Mouse (Mus musculus): ENCODE data around the gene Me3. TPM values are rescaled to one million over a fixed set of nuclear protein-coding genes. Genes with fewer than 3 reads are reported as not detected.

Me3 gene
- polyA plus RNA-seq, 1 experiment from 2014 or later, result 3.5 TPM

DNA sequence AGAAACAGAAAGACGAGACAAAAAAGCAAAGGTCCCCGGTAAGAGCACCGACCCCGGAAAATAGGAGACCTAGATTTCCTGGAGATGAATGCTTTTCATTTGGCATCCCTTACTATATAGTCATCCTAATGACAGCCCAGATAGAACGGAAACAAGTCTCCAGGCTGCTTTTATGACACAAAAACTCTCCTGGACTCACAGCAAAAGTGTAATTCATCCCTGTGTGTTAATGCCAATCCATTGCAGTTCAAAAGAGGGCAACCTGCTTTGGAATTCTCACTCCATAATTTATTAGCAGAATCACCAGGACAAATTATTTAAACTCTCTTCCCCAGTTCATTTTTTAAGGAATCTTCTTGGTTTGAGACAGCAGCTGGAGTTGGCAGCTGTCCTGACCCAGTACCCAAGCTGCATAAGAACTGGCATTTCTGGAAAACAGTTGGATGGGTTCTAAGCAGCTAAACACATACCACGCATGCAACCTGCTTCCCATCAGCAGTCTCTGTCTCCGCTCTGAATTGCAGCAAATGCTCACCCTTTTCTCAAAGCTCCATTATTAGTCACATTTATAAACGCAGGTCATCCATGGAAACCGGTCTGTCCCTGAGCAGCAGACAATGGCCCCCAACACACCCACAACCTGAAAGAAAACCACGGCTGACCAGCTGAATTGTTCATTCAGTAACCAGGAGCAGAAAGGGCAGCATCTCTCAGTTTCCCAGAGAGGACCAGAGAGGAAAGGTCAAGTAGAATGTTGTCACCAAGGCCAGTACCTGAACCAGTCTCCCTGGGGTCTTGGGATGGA, 49.7 kb downstream of the Me3 start:
- no peak for TF ChIP-seq CTCF (IDR thresholded peaks at IDR 0.05; ENCODE audit: low read depth)
- Histone ChIP-seq H3K4me1 (replicated peaks; ENCODE audit: control insufficient read depth, insufficient read depth, low read length) (no peaks in the 10 kb centered on the region), H3K27ac (ENCODE audit: low read depth, low read length) (no peak overlapping the region), H3K9me3 (ENCODE audit: control insufficient read depth) (no peaks in the 10 kb centered on the region), H3K4me3 (ENCODE audit: low read depth, low read length) (no peak overlapping the region), H3K9ac (ENCODE audit: low read depth, low read length) (no peak overlapping the region), H3K27me3 (replicated peaks; ENCODE audit: control insufficient read depth, insufficient read depth, low read length) (no peaks in the 10 kb centered on the region), H3K4me2 (replicated peaks; ENCODE audit: low read depth) (no peak overlapping the region), H3K36me3 (ENCODE audit: control insufficient read depth, insufficient read depth) (no peaks in the 10 kb centered on the region)
- WGBS, result 83% methylated on average over 10 of the region's 10 CpGs
- ATAC-seq, result no peak

DNA sequence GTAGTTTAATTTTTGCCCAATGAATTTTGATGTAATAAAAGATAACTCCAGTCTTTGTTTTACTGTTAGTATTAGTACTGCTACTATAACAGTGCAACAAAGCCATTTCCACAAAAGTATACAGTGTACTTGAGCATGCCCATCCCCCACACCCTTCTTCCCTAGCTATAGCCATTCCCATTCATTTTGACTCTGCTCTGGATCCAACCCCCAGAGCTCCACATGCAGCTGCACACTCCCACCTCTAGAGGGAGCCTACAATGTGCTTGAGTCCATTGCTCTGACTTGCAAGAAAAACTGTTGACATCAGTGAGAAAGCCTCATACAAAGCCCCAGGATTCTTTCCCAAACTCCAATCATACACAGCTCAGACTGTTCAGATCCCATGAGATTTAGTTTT, 66.0 kb downstream of the Me3 start:
- Histone ChIP-seq H3K4me3 (ENCODE audit: low read depth, low read length) (no peak overlapping the region), H3K27ac (ENCODE audit: low read depth, low read length) (no peak overlapping the region), H3K4me1 (replicated peaks; ENCODE audit: control insufficient read depth, insufficient read depth, low read length) (no peaks in the 10 kb centered on the region), H3K4me2 (replicated peaks; ENCODE audit: low read depth) (no peak overlapping the region), H3K9ac (ENCODE audit: low read depth, low read length) (no peak overlapping the region), H3K36me3 (ENCODE audit: control insufficient read depth, insufficient read depth) (no peaks in the 10 kb centered on the region), H3K9me3 (ENCODE audit: control insufficient read depth) (no peaks in the 10 kb centered on the region), H3K27me3 (replicated peaks; ENCODE audit: control insufficient read depth, insufficient read depth, low read length) (no peaks in the 10 kb centered on the region)
- ATAC-seq, result 0 out of 2 replicates have a peak, but pooled peaks have one; percentile 22
- peak; percentile 78 for TF ChIP-seq CTCF (IDR thresholded peaks at IDR 0.05; ENCODE audit: low read depth)

DNA sequence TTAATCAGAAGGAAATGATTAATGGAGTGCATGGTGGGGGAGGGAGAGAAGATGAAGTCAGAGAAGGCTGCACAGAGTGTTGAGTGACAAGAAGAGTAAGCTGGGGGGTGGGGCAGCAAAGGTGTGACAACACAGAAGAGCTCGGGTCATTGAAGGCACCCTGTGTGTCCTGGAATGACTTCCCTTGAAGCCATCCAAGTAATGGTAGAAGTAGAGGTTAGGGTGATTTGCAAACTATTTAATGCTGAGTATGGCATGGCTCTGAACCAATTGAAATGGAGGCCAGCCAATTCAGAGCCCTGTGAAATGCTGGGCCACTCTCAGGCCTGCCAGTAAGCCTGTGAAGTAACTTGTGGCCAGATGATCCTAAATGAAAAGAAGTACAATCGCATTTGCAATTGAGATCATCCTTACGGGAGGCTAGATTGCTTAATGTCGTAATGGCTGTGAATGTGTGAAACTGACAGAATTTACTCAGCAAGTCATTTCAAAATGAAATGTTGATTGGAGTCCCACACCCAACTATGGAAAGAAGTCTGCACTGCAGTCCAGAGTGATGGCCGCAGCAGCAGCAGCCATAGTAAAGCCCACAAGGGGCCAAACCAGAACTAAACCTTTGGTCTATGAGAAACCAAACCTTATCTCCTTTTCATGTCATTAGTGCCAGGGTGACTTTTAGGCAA, 67.6 kb downstream of the Me3 start:
- no peaks in the 10 kb centered on the region for H3K9me3 ChIP-seq (ENCODE audit: control insufficient read depth)
- H3K27ac ChIP-seq (ENCODE audit: low read depth, low read length), result no peak overlapping the region
- H3K27me3 ChIP-seq (replicated peaks; ENCODE audit: control insufficient read depth, insufficient read depth, low read length), result no peaks in the 10 kb centered on the region
- H3K4me2 ChIP-seq (replicated peaks; ENCODE audit: low read depth), result no peak overlapping the region
- H3K36me3 ChIP-seq (ENCODE audit: control insufficient read depth, insufficient read depth), result no peaks in the 10 kb centered on the region
- H3K4me1 ChIP-seq (replicated peaks; ENCODE audit: control insufficient read depth, insufficient read depth, low read length), result no peaks in the 10 kb centered on the region
- H3K9ac ChIP-seq (ENCODE audit: low read depth, low read length), result no peak overlapping the region
- H3K4me3 ChIP-seq (ENCODE audit: low read depth, low read length), result no peak overlapping the region
- TF ChIP-seq CTCF (IDR thresholded peaks at IDR 0.05; ENCODE audit: low read depth), result no peak
- WGBS, result 69% methylated on average over 5 of the region's 5 CpGs
- ATAC-seq, result peak; percentile 28; the same call in 1 of the 2 replicates

DNA sequence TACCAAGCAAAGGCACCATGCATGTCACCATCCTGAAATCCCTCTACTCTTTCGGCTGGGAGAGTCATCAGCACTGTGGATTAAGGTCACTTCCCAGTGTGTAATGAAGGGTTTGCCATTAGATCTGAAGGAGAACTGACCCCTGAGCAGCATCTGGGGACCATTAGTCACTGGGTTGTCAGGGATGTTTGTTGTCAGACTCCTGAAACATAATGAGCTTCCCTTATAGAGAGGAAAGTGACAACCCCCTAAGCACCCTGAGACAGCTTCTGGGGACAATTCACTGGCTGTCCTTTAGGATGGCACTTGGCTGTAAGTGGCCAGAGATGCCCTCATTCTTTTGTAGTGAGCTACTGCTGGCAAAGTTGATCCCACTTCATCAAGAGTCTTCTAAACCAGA, 68.3 kb downstream of the Me3 start:
- Histone ChIP-seq H3K9me3 (ENCODE audit: control insufficient read depth) (no peaks in the 10 kb centered on the region), H3K4me1 (replicated peaks; ENCODE audit: control insufficient read depth, insufficient read depth, low read length) (no peaks in the 10 kb centered on the region), H3K9ac (ENCODE audit: low read depth, low read length) (no peak overlapping the region), H3K27ac (ENCODE audit: low read depth, low read length) (no peak overlapping the region), H3K27me3 (replicated peaks; ENCODE audit: control insufficient read depth, insufficient read depth, low read length) (no peaks in the 10 kb centered on the region), H3K36me3 (ENCODE audit: control insufficient read depth, insufficient read depth) (no peaks in the 10 kb centered on the region), H3K4me2 (replicated peaks; ENCODE audit: low read depth) (no peak overlapping the region), H3K4me3 (ENCODE audit: low read depth, low read length) (no peak overlapping the region)
- 69% methylated on average over 1 of the region's 1 CpGs for WGBS
- no peak for ATAC-seq
- TF ChIP-seq CTCF (IDR thresholded peaks at IDR 0.05; ENCODE audit: low read depth), result no peak

DNA sequence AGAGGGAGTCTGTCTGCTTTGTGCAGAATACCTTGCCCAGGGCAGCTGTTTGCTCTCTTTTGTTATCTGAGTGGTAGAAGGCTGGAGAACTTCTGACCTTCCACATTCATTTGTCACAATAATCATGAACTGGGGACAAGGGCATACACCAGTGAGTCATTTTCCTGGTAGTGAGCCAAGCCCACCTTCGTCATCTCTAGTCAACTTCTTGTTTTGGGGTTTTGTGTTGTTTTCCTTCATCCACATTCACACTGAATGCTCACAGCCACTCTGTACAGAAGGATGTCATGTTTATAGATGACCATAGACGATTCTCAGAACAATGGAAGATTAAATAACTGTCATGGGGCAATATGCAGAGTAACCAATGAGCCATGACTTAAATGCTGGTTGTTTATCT, 78.6 kb downstream of the Me3 start:
- ATAC-seq, result no peak
- H3K4me3 ChIP-seq (ENCODE audit: low read depth, low read length), result no peak overlapping the region
- H3K9me3 ChIP-seq (ENCODE audit: control insufficient read depth), result no peaks in the 10 kb centered on the region
- TF ChIP-seq CTCF (IDR thresholded peaks at IDR 0.05; ENCODE audit: low read depth), result no peak
- no peak overlapping the region for H3K4me2 ChIP-seq (replicated peaks; ENCODE audit: low read depth)
- 60% methylated on average over 2 of the region's 2 CpGs for WGBS
- no peak overlapping the region for H3K9ac ChIP-seq (ENCODE audit: low read depth, low read length)
- H3K36me3 ChIP-seq (ENCODE audit: control insufficient read depth, insufficient read depth), result no peaks in the 10 kb centered on the region
- H3K4me1 ChIP-seq (replicated peaks; ENCODE audit: control insufficient read depth, insufficient read depth, low read length), result no peaks in the 10 kb centered on the region
- H3K27ac ChIP-seq (ENCODE audit: low read depth, low read length), result no peak overlapping the region
- no peaks in the 10 kb centered on the region for H3K27me3 ChIP-seq (replicated peaks; ENCODE audit: control insufficient read depth, insufficient read depth, low read length)

DNA sequence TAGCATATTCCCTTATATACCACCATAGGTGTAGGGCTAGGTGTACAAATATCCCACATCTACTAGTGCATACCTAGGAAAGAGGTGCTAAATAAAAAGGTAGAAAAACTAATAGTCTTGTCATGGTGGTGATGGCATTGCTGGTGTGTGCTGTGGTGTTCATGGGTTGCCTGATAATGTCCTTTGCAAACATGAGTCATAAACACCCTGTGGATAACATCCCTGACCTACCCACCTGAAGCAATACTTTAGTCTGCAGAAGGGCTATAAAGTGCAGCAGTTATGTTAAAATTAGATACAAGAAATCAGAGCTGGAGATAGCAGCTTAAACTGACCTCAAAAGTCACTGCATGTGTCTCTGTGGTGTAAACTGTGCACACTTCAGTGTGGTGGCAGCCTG, 80.9 kb downstream of the Me3 start:
- no peaks in the 10 kb centered on the region for H3K27me3 ChIP-seq (replicated peaks; ENCODE audit: control insufficient read depth, insufficient read depth, low read length)
- no peak overlapping the region for H3K9ac ChIP-seq (ENCODE audit: low read depth, low read length)
- no peak overlapping the region for H3K4me2 ChIP-seq (replicated peaks; ENCODE audit: low read depth)
- no peak overlapping the region for H3K4me3 ChIP-seq (ENCODE audit: low read depth, low read length)
- no peak overlapping the region for H3K27ac ChIP-seq (ENCODE audit: low read depth, low read length)
- ATAC-seq, result peak; percentile 53; the same call in 1 of the 2 replicates
- no peaks in the 10 kb centered on the region for H3K36me3 ChIP-seq (ENCODE audit: control insufficient read depth, insufficient read depth)
- no peaks in the 10 kb centered on the region for H3K9me3 ChIP-seq (ENCODE audit: control insufficient read depth)
- H3K4me1 ChIP-seq (replicated peaks; ENCODE audit: control insufficient read depth, insufficient read depth, low read length), result peaks cover 3% of the 10 kb centered on the region
- no peak for TF ChIP-seq CTCF (IDR thresholded peaks at IDR 0.05; ENCODE audit: low read depth)

Data from intestine, postnatal 0 days (tissue).